Mouse (Mus musculus) lung, embryonic 14.5 days (tissue): ENCODE results near the gene Srcin1. TPM values are rescaled to one million over a fixed set of nuclear protein-coding genes. Genes with fewer than 3 reads are reported as not detected.

Source experiments
- ATAC-seq: fragments of 200-750 bp; cut with Nextera tagmentation; 2 replicates; pipeline ENCODE4 v1.8.0; 2017; ENCODE audit warnings: mild to moderate bottlenecking, moderate TSS enrichment, moderate library complexity; ENCODE audit not compliant: insufficient read depth
- DNase-seq: peaks from one replicate; pipeline ENCODE4 v3.0.0-alpha.2; 2015
- H3K27ac ChIP-seq: fragments of 300-500 bp; sonication (generic); 2 replicates; pipeline ENCODE4 v1.5.1; 2014; ENCODE audit warnings: low read depth, mild to moderate bottlenecking, moderate library complexity
- H3K27me3 ChIP-seq: fragments of 300-500 bp; sonication (generic); 2 replicates; pipeline ENCODE4 v1.6.1; 2014; ENCODE audit warnings: low read length, control low read depth; ENCODE audit not compliant: insufficient read depth
- H3K36me3 ChIP-seq: fragments of 300-500 bp; sonication (generic); 2 replicates; pipeline ENCODE4 v1.6.1; 2014; ENCODE audit warnings: control low read depth; ENCODE audit not compliant: insufficient read depth
- H3K4me1 ChIP-seq: fragments of 300-500 bp; sonication (generic); 2 replicates; pipeline ENCODE4 v1.6.1; 2014; ENCODE audit warnings: antibody characterized with exemption, control low read depth; ENCODE audit not compliant: insufficient read depth
- H3K4me2 ChIP-seq: fragments of 300-500 bp; sonication (generic); 2 replicates; pipeline ENCODE4 v1.6.1; 2014; ENCODE audit warnings: mild to moderate bottlenecking
- H3K4me3 ChIP-seq: fragments of 300-500 bp; sonication (generic); 2 replicates; pipeline ENCODE4 v1.5.1; 2014; ENCODE audit warnings: low read depth, low read length
- H3K9ac ChIP-seq: fragments of 300-500 bp; sonication (generic); 2 replicates; pipeline ENCODE4 v1.6.1; 2014
- H3K9me3 ChIP-seq: fragments of 300-500 bp; sonication (generic); 2 replicates; pipeline ENCODE4 v1.6.1; 2016; ENCODE audit warnings: low read depth, low read length, control low read depth
- CTCF ChIP-seq: IDR thresholded peaks from 2 replicates; pipeline ENCODE4 v1.5.1; 2016; ENCODE audit warnings: antibody characterized with exemption, low read depth
- WGBS: fragments of 180-500 bp; shearing (Covaris S2); extraction: QIAGEN DNeasy Blood & Tissue Kit; methylation state at CpG from one replicate; pipeline ENCODE4 v1.1.7; 2014; 5-methylcytosine and 5-hydroxymethylcytosine counted together
- polyA plus RNA-seq: library from polyadenylated mRNA; unstranded; fragments of >200 nt; fragmentation: Nextera tagmentation; extraction: Ambion mirVana; gene quantifications from 2 replicates; pipeline ENCODE4 v1.2.1, GENCODE M21; 2014

Srcin1 gene
- polyA plus RNA-seq, 1 experiment from 2014 or later, result 0.68 TPM

- Histone ChIP-seq H3K27me3 (peaks cover 54% of the 10 kb centered on the region), H3K4me1 (0 out of 2 replicates have a peak, but pooled peaks cover 8% of the 10 kb centered on the region)
- no peak for DNase-seq
Measured at GRCm38 (mm10) chr11:97572895-97573480, 3.0 kb downstream of the Srcin1 start.

GRCm38 (mm10) chr11:97572089-97572345 lies 4.0 kb downstream of the Srcin1 start:
- ATAC-seq (no peak), DNase-seq (no peak)
- Histone ChIP-seq H3K4me2 (no peak overlapping the region), H3K27me3 (peaks cover 61% of the 10 kb centered on the region), H3K4me3 (no peak overlapping the region), H3K9ac (no peak overlapping the region), H3K27ac (no peak overlapping the region), H3K4me1 (0 out of 2 replicates have a peak, but pooled peaks cover 8% of the 10 kb centered on the region), H3K9me3 (no peaks in the 10 kb centered on the region), H3K36me3 (no peaks in the 10 kb centered on the region)
- TF ChIP-seq CTCF, result no peak
- 7% methylated on average over 5 of the region's 5 CpGs for WGBS

More at GRCm38 (mm10) chr11:97572895-97573480, 3.0 kb downstream of the Srcin1 start:
- Histone ChIP-seq H3K9me3 (no peaks in the 10 kb centered on the region), H3K9ac (no peak overlapping the region), H3K4me3 (no peak overlapping the region; the same call in 1 of the 2 replicates), H3K4me2 (no peak overlapping the region), H3K27ac (no peak overlapping the region), H3K36me3 (no peaks in the 10 kb centered on the region)
- no peak for ATAC-seq
- 18% methylated on average over 7 of the region's 7 CpGs for WGBS
- no peak for TF ChIP-seq CTCF

- no peak for TF ChIP-seq CTCF
- 0 out of 2 replicates have a peak, but pooled peaks cover 8% of the 10 kb centered on the region for H3K4me1 ChIP-seq
- no peak overlapping the region for H3K9ac ChIP-seq
- no peak for ATAC-seq
- peaks cover 62% of the 10 kb centered on the region for H3K27me3 ChIP-seq
- WGBS, result 6% methylated on average over 8 of the region's 8 CpGs
- no peaks in the 10 kb centered on the region for H3K36me3 ChIP-seq
- no peak overlapping the region for H3K4me2 ChIP-seq
- DNase-seq, result no peak
- no peak overlapping the region for H3K27ac ChIP-seq
- no peaks in the 10 kb centered on the region for H3K9me3 ChIP-seq
- no peak overlapping the region for H3K4me3 ChIP-seq
Measured at GRCm38 (mm10) chr11:97571266-97572088, 4.5 kb downstream of the Srcin1 start.

DNA sequence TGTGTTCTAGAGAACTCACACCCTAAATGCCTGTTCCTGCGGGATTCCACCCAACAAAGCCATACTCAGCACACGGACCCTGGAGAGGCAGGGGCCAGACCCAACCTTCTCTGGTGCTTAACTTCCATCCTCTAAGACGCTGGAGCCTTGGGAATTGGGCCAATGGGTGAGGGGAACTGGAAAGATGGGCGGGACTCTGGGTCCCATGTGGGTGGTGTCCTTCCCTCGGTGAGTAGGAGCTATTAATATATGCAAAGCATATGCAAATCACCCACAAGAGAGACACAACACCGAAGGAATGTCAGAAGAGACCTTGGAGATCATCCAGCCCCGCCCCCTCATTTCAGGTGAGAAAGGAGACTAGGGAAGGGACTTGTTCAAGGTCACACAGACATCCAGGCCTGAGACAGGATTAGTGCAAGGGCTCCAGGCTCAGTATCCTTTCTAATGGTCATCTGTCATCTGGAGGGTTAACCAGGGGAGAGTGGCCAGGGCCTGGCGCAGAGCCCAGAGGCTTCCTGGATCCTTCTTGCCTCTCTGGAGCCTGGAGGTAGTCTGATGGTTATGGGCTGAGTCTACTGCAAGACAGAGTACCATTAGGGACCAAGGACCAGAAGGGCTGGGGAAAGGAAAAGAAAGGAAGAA lies 5.4 kb downstream of the Srcin1 start:
- Histone ChIP-seq H3K27me3 (peaks cover 64% of the 10 kb centered on the region), H3K9ac (no peak overlapping the region), H3K4me1 (0 out of 2 replicates have a peak, but pooled peaks cover 8% of the 10 kb centered on the region), H3K27ac (no peak overlapping the region), H3K9me3 (no peaks in the 10 kb centered on the region), H3K4me2 (no peak overlapping the region), H3K4me3 (no peak overlapping the region), H3K36me3 (no peaks in the 10 kb centered on the region)
- TF ChIP-seq CTCF, result no peak
- ATAC-seq, result no peak
- 20% methylated on average over 8 of the region's 8 CpGs for WGBS
- peak; percentile 58 for DNase-seq

- ATAC-seq (no peak), DNase-seq (no peak)
- Histone ChIP-seq H3K4me3 (no peak overlapping the region), H3K4me1 (0 out of 2 replicates have a peak, but pooled peaks cover 6% of the 10 kb centered on the region), H3K4me2 (no peak overlapping the region), H3K9ac (no peak overlapping the region), H3K27ac (no peak overlapping the region), H3K36me3 (no peaks in the 10 kb centered on the region), H3K9me3 (no peaks in the 10 kb centered on the region), H3K27me3 (peaks cover 59% of the 10 kb centered on the region)
- WGBS, result 52% methylated on average over 3 of the region's 3 CpGs
- no peak for TF ChIP-seq CTCF
Measured at GRCm38 (mm10) chr11:97569806-97570205, 6.2 kb downstream of the Srcin1 start.

DNA sequence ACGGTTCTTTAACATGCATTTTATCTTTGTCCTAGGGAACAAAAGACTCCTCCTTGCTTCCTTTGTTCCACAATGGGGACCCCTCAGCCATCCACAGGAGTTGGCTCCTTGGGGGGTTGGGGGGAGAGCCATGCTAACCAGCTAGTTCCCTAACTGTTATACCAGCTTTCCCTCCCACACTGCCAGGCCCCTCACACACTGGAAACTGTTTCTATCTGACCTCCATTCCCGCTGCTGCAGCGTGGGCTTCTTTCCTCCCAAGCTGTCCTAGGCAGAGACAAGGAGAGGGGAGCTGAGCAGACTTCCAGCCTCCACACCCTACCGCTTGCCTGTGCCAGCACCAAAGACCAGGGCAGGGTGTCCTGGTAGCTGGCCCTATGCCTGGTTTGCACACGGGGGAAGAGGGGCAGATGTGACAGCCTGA lies 6.7 kb downstream of the Srcin1 start:
- H3K27me3 ChIP-seq, result peaks cover 54% of the 10 kb centered on the region
- H3K27ac ChIP-seq, result no peak overlapping the region

DNA sequence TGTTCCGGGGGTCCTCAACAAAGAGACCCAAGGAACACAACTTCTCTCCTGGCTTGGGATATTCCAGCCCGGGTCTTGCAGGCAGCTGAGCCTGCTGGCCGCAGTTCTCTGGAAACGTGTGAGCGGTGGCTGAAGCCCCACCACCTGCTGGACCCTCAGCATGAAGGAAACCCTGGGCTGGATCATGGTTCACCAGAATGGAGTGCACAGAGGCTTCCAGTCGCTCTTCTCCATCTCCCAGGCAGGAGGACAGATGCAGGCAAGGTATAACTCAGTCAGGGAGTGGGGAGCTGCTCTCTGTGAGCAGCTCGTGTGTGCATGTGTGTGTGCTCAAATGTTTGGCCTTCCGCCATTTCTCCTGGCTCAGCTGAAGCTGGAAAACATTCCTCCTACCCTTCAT lies 7.3 kb downstream of the Srcin1 start:
- peak; percentile 94 for DNase-seq
- Histone ChIP-seq H3K9ac (no peak overlapping the region), H3K4me2 (peak overlapping the region; percentile 1; the same call in 1 of the 2 replicates), H3K4me1 (0 out of 2 replicates have a peak, but pooled peaks cover 6% of the 10 kb centered on the region), H3K27ac (no peak overlapping the region), H3K9me3 (no peaks in the 10 kb centered on the region), H3K4me3 (no peak overlapping the region), H3K27me3 (peaks cover 48% of the 10 kb centered on the region), H3K36me3 (no peaks in the 10 kb centered on the region)
- ATAC-seq, result peak; percentile 71
- TF ChIP-seq CTCF, result peak; percentile 11; the same call in 1 of the 2 replicates
- WGBS, result 8% methylated on average over 8 of the region's 8 CpGs

More for the DNA sequence above, 6.7 kb downstream of the Srcin1 start:
- TF ChIP-seq CTCF, result no peak
- 34% methylated on average over 5 of the region's 5 CpGs for WGBS
- no peak overlapping the region for H3K4me2 ChIP-seq
- DNase-seq, result no peak
- no peak overlapping the region for H3K9ac ChIP-seq
- no peaks in the 10 kb centered on the region for H3K9me3 ChIP-seq
- H3K4me3 ChIP-seq, result no peak overlapping the region
- no peaks in the 10 kb centered on the region for H3K36me3 ChIP-seq
- ATAC-seq, result no peak
- H3K4me1 ChIP-seq, result 0 out of 2 replicates have a peak, but pooled peaks cover 6% of the 10 kb centered on the region
